Mouse (Mus musculus) C2C12 (cell line): ENCODE measurements around the gene Depdc5. TPM values are rescaled to one million over a fixed set of nuclear protein-coding genes. Genes with fewer than 3 reads are reported as not detected.

ENCODE experiments used
- H3K27me3 ChIP-seq: one replicate; pipeline ENCODE4 v1.6.1; 2011; ENCODE audit not compliant: control insufficient read depth, insufficient read depth, insufficient read length
- H3K36me3 ChIP-seq: one replicate; pipeline ENCODE4 v1.6.1; 2011; ENCODE audit not compliant: control insufficient read depth, insufficient read depth
- H3K4me3 ChIP-seq: one replicate; pipeline ENCODE4 v1.5.1; 2011; ENCODE audit warnings: mild to moderate bottlenecking, control low read depth; ENCODE audit not compliant: poor library complexity, insufficient read depth, severe bottlenecking
- H3K79me2 ChIP-seq: one replicate; pipeline ENCODE4 v1.6.1; 2011; ENCODE audit not compliant: control insufficient read depth, insufficient read depth
- H3K79me3 ChIP-seq: one replicate; pipeline ENCODE4 v1.6.1; 2011; ENCODE audit warnings: low read depth, control low read depth
- H3ac ChIP-seq: one replicate; pipeline ENCODE3; 2011; ENCODE audit warnings: low read depth; ENCODE audit not compliant: control insufficient read depth, insufficient read length
- CEBPB ChIP-seq: IDR thresholded peaks from one replicate; pipeline ENCODE4 v1.6.1; 2011; ENCODE audit warnings: low read depth, mild to moderate bottlenecking, control low read depth, moderate library complexity
- CTCF ChIP-seq: IDR thresholded peaks from one replicate; pipeline ENCODE4 v1.5.1; 2011; ENCODE audit not compliant: control insufficient read depth, insufficient read depth, insufficient read length
- FOSL1 ChIP-seq: IDR thresholded peaks from one replicate; pipeline ENCODE4 v1.8.0; 2011; ENCODE audit warnings: mild to moderate bottlenecking, low read length; ENCODE audit not compliant: poor library complexity, insufficient read depth, severe bottlenecking
- MAX ChIP-seq: IDR thresholded peaks from one replicate; pipeline ENCODE4 v1.6.1; 2011; ENCODE audit warnings: mild to moderate bottlenecking, control low read depth
- MYOD1 ChIP-seq: IDR thresholded peaks from one replicate; pipeline ENCODE4 v1.6.1; 2011; ENCODE audit warnings: low read depth; ENCODE audit not compliant: control insufficient read depth, insufficient read length
- MYOG ChIP-seq: IDR thresholded peaks from one replicate; pipeline ENCODE4 v1.6.1; 2011; ENCODE audit not compliant: control insufficient read depth, insufficient read length; ENCODE audit errors: extremely low read depth
- USF1 ChIP-seq: IDR thresholded peaks from one replicate; pipeline ENCODE4 v1.6.1; 2011; ENCODE audit warnings: low read depth, mild to moderate bottlenecking, control low read depth, moderate library complexity
- polyA plus RNA-seq: library from polyadenylated mRNA; unstranded; fragments of >200 nt; fragmentation: generic; extraction: Trizol; gene quantifications from one replicate; pipeline ENCODE4 v1.2.1, GENCODE M21; 2012; ENCODE audit warnings: missing spikeins

Depdc5 gene
- polyA plus RNA-seq, 1 experiment = 11.6 TPM

DNA sequence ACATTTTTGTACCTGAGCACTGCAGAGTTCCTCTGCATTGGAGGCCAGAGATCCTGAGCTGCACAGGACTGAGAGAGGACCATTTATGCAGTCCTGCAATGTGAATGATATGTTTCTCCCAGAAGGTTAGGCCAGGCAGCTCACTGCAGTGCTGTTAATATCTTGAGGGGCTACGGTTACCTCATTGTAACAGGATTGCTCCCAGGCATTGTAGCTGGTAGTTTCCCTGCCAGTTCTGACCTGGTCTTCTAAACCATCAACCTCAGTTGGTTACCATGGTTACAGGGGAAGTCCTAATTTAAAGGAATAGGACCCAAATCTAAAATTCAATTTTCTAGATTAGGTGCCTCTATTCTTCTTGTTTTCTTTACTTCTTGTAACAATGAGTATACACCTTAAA lies 121.9 kb downstream of the Depdc5 start:
- Histone ChIP-seq H3ac (no peak overlapping the region), H3K79me3 (no peaks in the 10 kb centered on the region), H3K36me3 (peaks cover 4% of the 10 kb centered on the region), H3K27me3 (no peaks in the 10 kb centered on the region), H3K79me2 (no peaks in the 10 kb centered on the region), H3K4me3 (no peak overlapping the region)
- TF ChIP-seq MAX (no peak), CEBPB (no peak)

DNA sequence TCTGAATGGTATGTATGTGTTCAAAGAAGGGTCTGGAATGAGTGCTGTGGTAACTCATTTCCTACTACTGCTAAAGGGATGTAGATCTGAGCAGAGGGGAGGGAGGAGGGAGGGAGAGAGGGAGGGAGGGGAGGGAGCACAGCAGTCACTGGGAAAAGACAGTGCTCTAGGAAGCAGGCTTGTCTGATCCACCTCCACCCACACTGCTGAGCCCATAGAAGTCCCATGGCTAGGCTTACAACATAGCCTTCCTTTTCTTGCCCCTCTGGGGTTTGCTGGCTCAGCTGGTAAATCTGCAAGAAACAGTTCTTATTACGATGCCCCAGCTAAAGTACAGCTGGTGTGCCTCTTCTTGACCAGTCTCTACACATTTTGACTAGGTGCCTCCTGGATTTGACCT lies 124.4 kb downstream of the Depdc5 start:
- no peaks in the 10 kb centered on the region for H3K79me3 ChIP-seq
- TF ChIP-seq FOSL1 (no peak), MAX (no peak), MYOG (no peak), USF1 (no peak), CEBPB (no peak), CTCF (no peak), MYOD1 (no peak)
- H3K27me3 ChIP-seq = no peaks in the 10 kb centered on the region
- peaks cover 4% of the 10 kb centered on the region for H3K36me3 ChIP-seq
- H3ac ChIP-seq = no peak overlapping the region
- no peaks in the 10 kb centered on the region for H3K79me2 ChIP-seq
- H3K4me3 ChIP-seq = no peak overlapping the region

- no peak for TF ChIP-seq USF1
- TF ChIP-seq MYOG = no peak
- TF ChIP-seq FOSL1 = no peak
- TF ChIP-seq CEBPB = no peak
- no peak for TF ChIP-seq CTCF
- TF ChIP-seq MAX = no peak
- TF ChIP-seq MYOD1 = no peak
- Histone ChIP-seq H3ac (no peak overlapping the region), H3K4me3 (no peak overlapping the region), H3K27me3 (no peaks in the 10 kb centered on the region), H3K79me3 (no peaks in the 10 kb centered on the region), H3K79me2 (no peaks in the 10 kb centered on the region), H3K36me3 (peaks cover 4% of the 10 kb centered on the region)
Measured at GRCm38 (mm10) chr5:32989959-32990640, 126.6 kb downstream of the Depdc5 start.

DNA sequence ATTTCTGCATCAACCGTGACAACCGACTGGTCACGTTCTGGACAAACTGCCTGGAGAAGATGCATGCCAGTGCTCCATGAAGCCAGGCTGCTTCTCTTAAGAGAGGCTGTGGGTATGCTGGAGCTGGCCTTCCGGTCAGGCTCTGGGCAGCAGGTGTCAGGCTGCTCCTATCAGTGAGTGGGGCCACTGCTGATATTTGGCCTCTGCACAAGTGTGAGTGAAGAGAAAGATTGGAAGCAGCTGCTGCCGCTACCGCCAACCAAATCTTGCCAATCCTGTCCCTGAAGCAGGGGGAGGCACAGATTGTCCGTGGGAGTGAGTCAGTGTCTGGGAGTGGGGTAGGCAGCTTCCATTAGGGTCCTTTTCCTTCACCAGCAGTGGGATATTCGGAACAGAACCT lies 127.7 kb downstream of the Depdc5 start:
- peaks cover 3% of the 10 kb centered on the region for H3K27me3 ChIP-seq
- H3K4me3 ChIP-seq = no peak overlapping the region
- peaks cover 4% of the 10 kb centered on the region for H3K36me3 ChIP-seq
- no peak overlapping the region for H3ac ChIP-seq
- H3K79me3 ChIP-seq = no peaks in the 10 kb centered on the region
- no peaks in the 10 kb centered on the region for H3K79me2 ChIP-seq
- no peak for TF ChIP-seq FOSL1
- no peak for TF ChIP-seq CTCF

- Histone ChIP-seq H3ac (no peak overlapping the region), H3K4me3 (no peak overlapping the region), H3K36me3 (no peaks in the 10 kb centered on the region), H3K79me3 (no peaks in the 10 kb centered on the region), H3K27me3 (peaks cover 9% of the 10 kb centered on the region), H3K79me2 (no peaks in the 10 kb centered on the region)
- TF ChIP-seq USF1 (no peak), CTCF (no peak), MYOD1 (no peak), MYOG (no peak), MAX (no peak), CEBPB (no peak), FOSL1 (no peak)
Measured at GRCm38 (mm10) chr5:32994471-32994870, 131.0 kb downstream of the Depdc5 start.

DNA sequence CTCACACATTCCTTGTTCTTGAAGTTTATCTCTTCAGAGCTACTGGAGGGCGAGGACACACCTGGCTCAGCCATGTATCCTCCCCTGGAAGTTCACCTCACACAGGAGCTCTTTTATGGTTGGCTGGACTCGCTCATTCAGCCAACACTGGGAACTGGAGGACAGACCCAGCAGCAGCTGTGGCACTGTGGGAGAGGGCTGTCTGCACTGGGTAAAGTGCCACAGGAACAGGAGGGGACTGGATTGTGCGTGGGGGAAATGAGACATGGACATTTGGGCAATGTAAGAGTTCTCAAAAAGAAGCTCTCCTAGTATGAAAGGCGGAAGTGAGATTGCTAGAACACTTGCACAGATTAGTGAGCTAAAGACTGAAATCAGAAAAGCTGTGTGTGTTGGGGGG lies 132.3 kb downstream of the Depdc5 start:
- H3K79me2 ChIP-seq = no peaks in the 10 kb centered on the region
- no peak overlapping the region for H3K4me3 ChIP-seq
- H3K79me3 ChIP-seq = no peaks in the 10 kb centered on the region
- H3K27me3 ChIP-seq = peaks cover 9% of the 10 kb centered on the region
- TF ChIP-seq CEBPB = no peak
- no peak for TF ChIP-seq FOSL1
- TF ChIP-seq MAX = no peak
- no peak for TF ChIP-seq USF1
- H3K36me3 ChIP-seq = no peaks in the 10 kb centered on the region
- no peak overlapping the region for H3ac ChIP-seq

GRCm38 (mm10) chr5:32996560-32996959 lies 133.1 kb downstream of the Depdc5 start:
- H3K27me3 ChIP-seq = peaks cover 9% of the 10 kb centered on the region
- TF ChIP-seq MYOD1 (no peak), USF1 (no peak), FOSL1 (no peak), MYOG (no peak), CEBPB (no peak), MAX (no peak), CTCF (no peak)
- no peaks in the 10 kb centered on the region for H3K79me3 ChIP-seq

More at GRCm38 (mm10) chr5:32996560-32996959, 133.1 kb downstream of the Depdc5 start:
- Histone ChIP-seq H3K79me2 (no peaks in the 10 kb centered on the region), H3ac (no peak overlapping the region), H3K4me3 (no peak overlapping the region), H3K36me3 (no peaks in the 10 kb centered on the region)
